Mouse (Mus musculus) mature B cell (primary cell): ENCODE data around the gene Wwox.

Experiments
- in situ Hi-C: fragments of 300-500 bp; cut with MboI; formaldehyde crosslinking; loops from 2 replicates; pipeline ENCODE4 v1.14.3; 2019

Wwox gene

GRCm38 (mm10) chr8:115208415-115209192, 769.1 kb downstream of the Wwox start:
- in situ Hi-C loops, result no loop called here

DNA sequence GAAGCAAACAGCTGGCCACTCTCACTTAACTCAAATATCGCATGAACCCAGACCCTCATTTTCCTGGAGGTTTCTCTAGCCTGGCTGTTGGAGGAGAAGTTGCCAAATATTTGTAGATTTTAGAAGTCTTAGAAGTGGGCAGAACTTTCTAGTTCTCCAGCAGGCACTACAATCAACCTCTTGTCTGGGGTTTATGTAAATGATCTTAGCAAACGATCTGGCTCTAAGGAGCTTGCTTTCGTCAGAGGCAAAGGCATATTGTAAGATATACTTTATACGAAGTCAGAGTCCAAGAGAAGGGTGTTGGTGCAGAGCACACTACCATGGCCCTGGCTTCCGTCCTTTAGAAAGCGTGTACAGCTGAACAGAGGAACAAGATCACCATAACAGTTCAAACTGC, 770.6 kb downstream of the Wwox start:
- in situ Hi-C loops, result no loop called here

- in situ Hi-C loops, result no loop called here
Observed at GRCm38 (mm10) chr8:115213126-115213525, 773.7 kb downstream of the Wwox start.

DNA sequence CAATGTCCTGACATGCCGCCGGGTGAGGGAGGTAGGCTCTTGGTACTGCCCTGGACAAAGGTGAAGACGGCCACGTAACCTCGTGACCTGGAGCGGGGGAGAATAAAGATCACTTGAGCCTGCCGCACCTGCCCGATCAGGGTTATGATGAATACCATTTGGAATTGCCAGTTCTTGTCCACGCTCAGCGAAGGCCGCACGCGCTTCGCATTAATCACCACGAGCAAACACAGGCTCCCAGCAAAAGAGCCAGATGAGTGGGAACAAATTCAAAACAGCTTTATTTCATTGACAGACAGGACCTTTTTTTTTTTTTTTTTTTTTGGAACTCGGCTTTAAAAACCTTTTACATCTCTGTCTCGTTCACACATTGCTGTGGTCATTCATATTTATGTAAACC, 775.4 kb downstream of the Wwox start:
- in situ Hi-C loops, result no loop called here

DNA sequence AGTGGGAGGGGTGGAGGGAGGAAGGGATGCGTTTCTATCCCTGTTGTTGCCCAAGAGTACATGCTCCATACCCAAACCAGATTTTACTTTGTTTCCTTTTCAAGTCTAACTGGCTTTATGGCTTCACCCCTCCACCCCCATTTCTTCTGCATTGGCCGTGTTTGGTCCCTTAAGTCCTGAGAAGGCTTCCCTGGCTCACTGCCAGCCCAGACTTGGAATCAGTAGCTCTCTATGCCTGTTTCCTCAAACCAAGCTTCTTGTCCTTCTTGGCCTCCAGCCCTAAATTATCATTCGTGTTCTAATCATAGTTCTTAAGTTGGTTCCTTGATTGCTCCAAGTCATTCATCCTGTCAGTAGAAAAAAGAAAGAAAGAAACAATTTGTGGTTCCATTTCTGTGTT, 777.3 kb downstream of the Wwox start:
- in situ Hi-C loops, result no loop called here

DNA sequence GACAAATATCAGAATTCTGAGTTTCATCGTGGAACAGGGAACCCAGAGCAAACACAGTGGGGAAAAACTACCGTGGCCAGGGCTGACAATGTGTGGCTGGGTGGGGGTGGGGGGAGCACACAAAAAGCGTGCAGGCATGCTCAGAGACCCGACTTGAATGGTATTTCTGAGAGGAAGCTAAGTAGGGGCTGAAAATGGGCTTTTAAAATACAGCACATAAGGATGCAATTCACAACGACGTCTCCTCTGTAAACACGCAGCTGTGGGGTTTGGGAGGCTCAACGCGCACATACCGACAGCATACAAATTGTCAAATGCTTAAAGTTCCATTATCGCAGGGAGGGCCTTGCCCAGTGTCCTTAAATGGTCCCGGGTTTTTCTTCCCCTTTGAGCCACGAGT, 783.1 kb downstream of the Wwox start:
- in situ Hi-C loops, result no loop called here

- in situ Hi-C loops, result no loop called here
Observed at GRCm38 (mm10) chr8:115226781-115227583, 787.5 kb downstream of the Wwox start.

DNA sequence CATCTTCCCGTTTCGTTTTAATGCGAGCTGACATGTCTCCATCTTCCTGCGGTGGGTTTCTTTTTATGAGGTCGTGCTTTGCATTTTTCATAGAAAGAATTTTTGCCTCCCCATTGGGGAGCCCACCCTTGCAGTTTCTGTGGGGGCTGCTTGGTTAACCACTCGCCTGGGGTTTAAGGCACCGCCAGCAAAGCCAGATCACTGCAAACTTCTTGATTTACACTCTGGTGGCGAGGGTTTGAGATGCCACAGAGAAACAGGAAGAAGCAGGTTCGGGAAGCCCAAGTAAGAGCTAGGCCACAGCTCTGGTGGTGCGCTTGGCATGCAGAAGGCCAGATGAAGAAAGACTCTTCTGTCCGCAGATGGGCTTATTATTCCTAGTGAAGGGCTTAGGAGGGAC, 789.4 kb downstream of the Wwox start:
- in situ Hi-C loops, result no loop called here

DNA sequence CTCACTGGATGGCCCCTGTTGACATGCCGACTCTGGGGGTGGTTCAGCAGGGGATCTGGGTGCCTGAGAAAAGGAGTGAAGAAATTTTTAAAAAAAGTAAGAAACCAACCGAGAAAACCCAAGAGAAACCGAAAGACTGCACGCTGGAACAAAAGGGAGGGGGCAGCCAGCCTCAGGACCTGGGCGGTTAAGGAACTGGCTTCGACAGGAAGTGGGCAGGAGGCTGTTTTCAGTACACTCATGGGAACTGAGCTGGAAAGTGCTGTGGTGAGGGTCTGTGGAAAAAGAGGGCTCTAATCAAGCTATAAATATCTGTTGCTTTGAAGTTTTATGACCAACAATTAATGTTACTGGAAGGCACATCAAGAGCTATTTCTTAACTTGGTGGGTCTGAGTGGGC, 794.6 kb downstream of the Wwox start:
- in situ Hi-C loops, result no loop called here

DNA sequence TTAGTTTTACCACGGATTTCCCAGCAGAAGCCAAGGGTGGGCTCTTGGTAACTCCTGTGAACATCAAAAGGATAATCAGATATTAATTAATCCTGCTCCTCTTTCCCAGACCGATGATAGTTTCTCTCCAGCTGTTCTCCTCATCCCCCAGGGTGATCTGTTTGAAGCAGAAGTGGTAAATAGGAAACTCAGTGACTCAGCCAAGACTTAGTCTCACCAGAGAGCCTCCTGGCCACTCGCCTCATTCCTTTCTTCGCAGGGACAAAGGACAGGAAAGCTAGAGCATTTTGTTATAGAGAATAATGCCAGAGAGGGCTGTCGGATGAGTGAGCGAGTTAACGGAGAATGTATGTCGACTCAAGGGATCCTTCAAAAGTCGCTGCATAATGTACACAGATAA, 798.1 kb downstream of the Wwox start:
- in situ Hi-C loops, result no loop called here

- in situ Hi-C loops, result no loop called here
Observed at GRCm38 (mm10) chr8:115243465-115244027, 804.1 kb downstream of the Wwox start.

- in situ Hi-C loops, result no loop called here
Observed at GRCm38 (mm10) chr8:115249688-115250366, 810.4 kb downstream of the Wwox start.

- in situ Hi-C loops, result no loop called here
Observed at GRCm38 (mm10) chr8:115255550-115255949, 816.1 kb downstream of the Wwox start.

- in situ Hi-C loops, result no loop called here
Observed at GRCm38 (mm10) chr8:115257417-115257816, 818.0 kb downstream of the Wwox start.

DNA sequence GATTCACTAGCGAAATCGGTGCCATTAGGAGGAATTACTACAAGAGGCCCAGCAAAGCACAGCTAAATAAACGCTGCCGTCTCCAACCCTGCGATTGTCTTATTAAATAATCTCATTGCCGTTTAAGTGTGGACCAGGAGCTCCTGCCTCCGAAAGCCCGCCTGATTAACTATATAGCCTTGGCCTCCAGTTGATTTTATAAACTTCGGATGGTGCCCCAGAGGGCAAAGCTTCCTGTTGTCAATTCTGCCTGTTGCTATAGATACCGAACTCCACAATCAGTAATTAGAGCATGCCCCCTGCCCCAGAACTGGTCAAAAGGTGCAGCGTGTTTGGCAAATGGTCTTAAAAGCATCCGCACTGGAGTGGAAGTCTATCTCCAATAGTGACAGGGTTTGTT, 820.4 kb downstream of the Wwox start:
- in situ Hi-C loops, result no loop called here

GRCm38 (mm10) chr8:115267196-115267595, 827.7 kb downstream of the Wwox start:
- in situ Hi-C loops, result no loop called here

GRCm38 (mm10) chr8:115269601-115270000, 830.1 kb downstream of the Wwox start:
- in situ Hi-C loops, result no loop called here

DNA sequence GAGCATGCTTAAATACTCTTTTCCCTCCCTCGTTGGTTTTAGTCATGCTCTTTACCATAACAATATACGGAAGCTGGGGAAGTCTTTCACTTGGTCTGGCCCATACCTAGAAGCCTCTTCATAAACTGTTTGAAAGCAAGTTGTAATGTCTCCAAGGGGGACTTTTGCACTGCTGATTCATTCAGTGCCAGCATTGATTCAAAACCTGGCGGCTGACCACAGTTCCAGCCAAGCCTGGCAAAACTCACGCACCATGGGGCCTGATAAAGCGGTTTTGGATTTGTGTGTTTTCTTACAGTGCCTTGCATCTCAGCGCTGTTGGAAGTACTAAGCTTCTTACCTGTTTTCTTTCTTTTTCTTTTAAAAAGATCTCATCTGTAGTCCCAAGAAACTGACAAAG, 834.5 kb downstream of the Wwox start:
- in situ Hi-C loops, result no loop called here

GRCm38 (mm10) chr8:115276281-115276680, 836.8 kb downstream of the Wwox start:
- in situ Hi-C loops, result no loop called here

DNA sequence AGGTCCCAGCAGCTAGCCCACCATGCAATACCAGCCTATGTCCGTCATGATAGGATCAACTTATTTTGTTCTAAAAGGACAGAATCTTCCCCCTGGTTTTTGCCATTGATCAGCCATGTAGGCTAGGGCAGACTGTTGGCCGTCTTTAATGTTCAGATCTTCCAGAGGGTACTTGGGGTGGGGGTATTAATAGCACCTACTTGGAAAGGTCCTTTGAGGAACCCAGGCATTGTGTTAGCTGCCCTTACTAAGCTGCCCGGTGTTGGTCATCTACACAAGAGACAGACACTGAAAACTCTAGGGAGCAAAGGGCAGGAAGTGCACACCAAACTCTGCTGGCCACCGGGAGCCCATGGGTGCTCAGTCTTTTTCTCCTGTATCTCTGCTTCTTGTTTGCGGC, 838.8 kb downstream of the Wwox start:
- in situ Hi-C loops, result no loop called here

DNA sequence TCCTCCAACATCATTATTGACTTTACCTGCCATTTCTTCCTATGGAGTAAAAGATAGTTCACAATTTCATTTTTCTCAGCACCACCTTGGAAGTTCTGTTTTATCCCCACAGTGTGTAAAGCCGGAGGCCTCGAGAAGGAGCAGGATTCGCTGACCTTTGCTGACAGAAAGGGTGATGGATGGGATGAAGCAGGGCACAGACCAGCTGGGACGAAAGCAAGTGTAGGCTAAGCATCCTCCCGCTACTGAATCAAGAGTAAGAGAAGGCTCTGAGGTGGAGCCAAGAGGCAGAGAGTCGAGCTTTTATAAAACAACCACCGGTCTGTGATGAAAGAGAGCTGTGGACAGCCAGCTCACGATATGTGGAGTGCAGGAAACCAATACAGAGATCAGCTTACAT, 850.8 kb downstream of the Wwox start:
- in situ Hi-C loops, result no loop called here

DNA sequence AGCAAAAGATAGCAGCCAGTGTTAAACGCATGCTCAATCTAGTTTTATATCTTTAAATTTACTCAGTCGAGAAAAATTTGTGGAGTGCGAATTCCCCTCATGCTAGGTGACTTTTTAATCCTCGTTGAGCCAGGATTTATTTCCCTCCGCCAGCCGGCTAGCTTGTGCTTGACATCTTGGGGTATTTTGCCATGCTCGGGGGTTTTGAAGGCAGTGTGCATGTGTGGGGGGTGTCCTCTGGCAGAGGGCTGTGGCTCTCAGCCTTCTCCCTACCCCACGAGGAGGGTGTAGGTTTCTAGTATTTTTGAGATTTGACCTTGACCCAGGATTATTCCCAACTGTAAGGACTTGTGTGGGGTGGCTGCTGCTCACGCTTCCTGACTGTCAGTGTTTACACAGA, 857.3 kb downstream of the Wwox start:
- in situ Hi-C loops, result no loop called here
